Mouse (Mus musculus) ES-Bruce4 (cell line): ENCODE results near the gene BC051142.

Experiments
- CTCF ChIP-seq: IDR thresholded peaks from one replicate; pipeline ENCODE4 v1.8.1; 2011; ENCODE audit warnings: low read depth, low read length
- EP300 ChIP-seq: IDR thresholded peaks from 2 replicates; pipeline ENCODE4 v1.6.1; 2011; ENCODE audit warnings: low read depth, low read length; ENCODE audit not compliant: insufficient read depth
- POLR2A ChIP-seq: IDR thresholded peaks from one replicate; pipeline ENCODE4 v1.8.1; 2011; ENCODE audit warnings: low read length; ENCODE audit not compliant: insufficient read depth

DNA sequence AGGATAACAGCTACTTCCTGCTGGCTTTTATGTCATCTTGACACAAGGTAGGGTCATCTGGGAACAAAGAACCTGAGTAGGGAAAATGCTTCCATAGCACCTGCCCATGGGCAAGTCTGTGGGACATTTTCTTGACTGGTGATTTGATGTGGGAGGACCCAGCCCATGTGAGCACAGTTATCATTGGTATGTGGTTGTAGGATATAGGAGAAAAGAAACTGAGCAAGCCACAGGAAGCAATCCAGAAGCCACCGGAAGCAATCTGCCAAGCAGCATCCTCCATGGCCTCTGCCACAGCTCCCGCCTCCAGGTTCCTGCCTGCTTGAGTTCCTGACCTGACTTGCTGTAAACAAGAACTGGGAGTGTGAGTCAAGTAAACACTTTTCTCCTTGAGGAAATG, 71.9 kb downstream of the BC051142 start:
- no peak for TF ChIP-seq CTCF
- no peak for TF ChIP-seq POLR2A
- no peak for TF ChIP-seq EP300
